Mouse (Mus musculus): ENCODE results near the gene Tbcd. TPM values are rescaled to one million over a fixed set of nuclear protein-coding genes. Genes with fewer than 3 reads are reported as not detected.

Tbcd gene
- 22.2 and 23.0 TPM in 2 replicates for polyA plus RNA-seq (2015; fragmentation: Nextera tagmentation; extraction: Ambion mirVana)

GRCm38 (mm10) chr11:121451753-121452635 is at the start of gene Tbcd:
Tbcd (plus strand) TSS chr11:121451949.
- Histone ChIP-seq H3K9me3 (replicated peaks) (no peaks in the 10 kb centered on the region), H3K27ac (peak within 1 kb of the TSS; percentile 93), H3K36me3 (peaks cover 50% of the 10 kb centered on the region), H3K27me3 (peaks cover 20% of the 10 kb centered on the region; the same call in 1 of the 2 replicates), H3K4me2 (peak within 1 kb of the TSS; percentile 89), H3K9ac (peak within 1 kb of the TSS; percentile 83), H3K4me1 (replicated peaks) (peaks cover 47% of the 10 kb centered on the region), H3K4me3 (replicated peaks) (peak within 1 kb of the TSS; percentile 77)
- DNase-seq (peak; percentile 94), ATAC-seq (ENCODE audit: low read depth) (peak; percentile 92)
- WGBS (ENCODE audit: insufficient replicate concordance) = under 1% methylated on average over 58 of the region's 58 CpGs

GRCm38 (mm10) chr11:121407366-121408155 is 44.2 kb upstream of the Tbcd start:
- no peak for ATAC-seq (ENCODE audit: low read depth)
- WGBS (ENCODE audit: insufficient replicate concordance) = 55% methylated on average over 3 of the region's 3 CpGs
- H3K4me1 ChIP-seq (replicated peaks) = no peaks in the 10 kb centered on the region

GRCm38 (mm10) chr11:121414762-121415161 is 37.0 kb upstream of the Tbcd start:
- H3K27ac ChIP-seq = no peak overlapping the region
- ATAC-seq (ENCODE audit: low read depth) = no peak
- peaks cover 23% of the 10 kb centered on the region for H3K27me3 ChIP-seq
- H3K36me3 ChIP-seq = no peaks in the 10 kb centered on the region
- peaks cover 7% of the 10 kb centered on the region; the same call in 1 of the 2 replicates for H3K4me1 ChIP-seq (replicated peaks)
- H3K9ac ChIP-seq = no peak overlapping the region
- no peak overlapping the region for H3K4me3 ChIP-seq (replicated peaks)
- DNase-seq = no peak
- H3K4me2 ChIP-seq = no peak overlapping the region
- no peaks in the 10 kb centered on the region for H3K9me3 ChIP-seq (replicated peaks)
- WGBS (ENCODE audit: insufficient replicate concordance) = 73% methylated on average over 5 of the region's 5 CpGs

More at GRCm38 (mm10) chr11:121407366-121408155, 44.2 kb upstream of the Tbcd start:
- H3K27ac ChIP-seq = no peak overlapping the region
- no peak overlapping the region for H3K4me2 ChIP-seq
- no peak overlapping the region for H3K4me3 ChIP-seq (replicated peaks)
- no peaks in the 10 kb centered on the region for H3K36me3 ChIP-seq
- H3K27me3 ChIP-seq = peaks cover 28% of the 10 kb centered on the region
- no peak overlapping the region for H3K9ac ChIP-seq
- no peaks in the 10 kb centered on the region for H3K9me3 ChIP-seq (replicated peaks)
- no peak for DNase-seq

GRCm38 (mm10) chr11:121415351-121415750 is 36.4 kb upstream of the Tbcd start:
- DNase-seq (no peak), ATAC-seq (ENCODE audit: low read depth) (no peak)
- Histone ChIP-seq H3K9me3 (replicated peaks) (no peaks in the 10 kb centered on the region), H3K4me2 (no peak overlapping the region), H3K4me3 (replicated peaks) (no peak overlapping the region), H3K27me3 (peaks cover 18% of the 10 kb centered on the region), H3K27ac (no peak overlapping the region), H3K36me3 (no peaks in the 10 kb centered on the region), H3K9ac (no peak overlapping the region), H3K4me1 (replicated peaks) (peaks cover 13% of the 10 kb centered on the region)
- WGBS (ENCODE audit: insufficient replicate concordance) = 60% methylated on average over 5 of the region's 5 CpGs

- H3K9ac ChIP-seq = no peak overlapping the region
- no peak overlapping the region for H3K4me2 ChIP-seq
- no peak overlapping the region for H3K27ac ChIP-seq
- WGBS (ENCODE audit: insufficient replicate concordance) = 71% methylated on average over 5 of the region's 5 CpGs
- peaks cover 28% of the 10 kb centered on the region for H3K4me1 ChIP-seq (replicated peaks)
- ATAC-seq (ENCODE audit: low read depth) (no peak), DNase-seq (no peak)
- no peak overlapping the region for H3K4me3 ChIP-seq (replicated peaks)
- H3K9me3 ChIP-seq (replicated peaks) = no peaks in the 10 kb centered on the region
- peaks cover 11% of the 10 kb centered on the region; the same call in 1 of the 2 replicates for H3K27me3 ChIP-seq
- no peaks in the 10 kb centered on the region for H3K36me3 ChIP-seq
Observed at GRCm38 (mm10) chr11:121417971-121418370, 33.8 kb upstream of the Tbcd start.

- Histone ChIP-seq H3K4me2 (no peak overlapping the region), H3K36me3 (peaks cover 3% of the 10 kb centered on the region; the same call in 1 of the 2 replicates), H3K27me3 (peaks cover 7% of the 10 kb centered on the region; the same call in 1 of the 2 replicates), H3K9ac (no peak overlapping the region), H3K4me1 (replicated peaks) (peaks cover 36% of the 10 kb centered on the region), H3K9me3 (replicated peaks) (no peaks in the 10 kb centered on the region), H3K27ac (no peak overlapping the region), H3K4me3 (replicated peaks) (no peak overlapping the region)
- WGBS (ENCODE audit: insufficient replicate concordance) = 69% methylated on average over 2 of the region's 2 CpGs
- DNase-seq = no peak
- no peak for ATAC-seq (ENCODE audit: low read depth)
Observed at GRCm38 (mm10) chr11:121418932-121419331, 32.8 kb upstream of the Tbcd start.

- H3K9ac ChIP-seq = peak overlapping the region; percentile 81
- peaks cover 51% of the 10 kb centered on the region for H3K4me1 ChIP-seq (replicated peaks)
- peak overlapping the region; percentile 91 for H3K4me3 ChIP-seq (replicated peaks)
- WGBS (ENCODE audit: insufficient replicate concordance) = 49% methylated on average over 5 of the region's 5 CpGs
- H3K4me2 ChIP-seq = peak overlapping the region; percentile 81
- DNase-seq (no peak), ATAC-seq (ENCODE audit: low read depth) (no peak)
- peaks cover 17% of the 10 kb centered on the region for H3K36me3 ChIP-seq
- H3K27me3 ChIP-seq = no peaks in the 10 kb centered on the region
- H3K9me3 ChIP-seq (replicated peaks) = no peaks in the 10 kb centered on the region
- peak overlapping the region; percentile 95 for H3K27ac ChIP-seq
Observed at GRCm38 (mm10) chr11:121420379-121420778, 31.4 kb upstream of the Tbcd start.

- Histone ChIP-seq H3K9ac (peak within 1 kb of the TSS; percentile 96), H3K4me2 (peak within 1 kb of the TSS; percentile 81), H3K4me1 (replicated peaks) (peaks cover 57% of the 10 kb centered on the region), H3K9me3 (replicated peaks) (no peaks in the 10 kb centered on the region), H3K27me3 (no peaks in the 10 kb centered on the region), H3K27ac (peak within 1 kb of the TSS; percentile 95), H3K4me3 (replicated peaks) (peak within 1 kb of the TSS; percentile 91), H3K36me3 (peaks cover 23% of the 10 kb centered on the region)
- WGBS (ENCODE audit: insufficient replicate concordance) = 2% methylated on average over 28 of the region's 28 CpGs
- peak; percentile 98 for ATAC-seq (ENCODE audit: low read depth)
- DNase-seq = peak; percentile 98
Observed at GRCm38 (mm10) chr11:121420830-121421552, 30.8 kb upstream of the Tbcd start, which contains the start of gene Fn3krp. Fn3krp (plus strand) TSS chr11:121421401.

- peak overlapping the region; percentile 96 for H3K9ac ChIP-seq
- no peaks in the 10 kb centered on the region for H3K9me3 ChIP-seq (replicated peaks)
- under 1% methylated on average over 28 of the region's 28 CpGs for WGBS (ENCODE audit: insufficient replicate concordance)
- H3K4me3 ChIP-seq (replicated peaks) = peak overlapping the region; percentile 91
- H3K27me3 ChIP-seq = no peaks in the 10 kb centered on the region
- H3K36me3 ChIP-seq = peaks cover 30% of the 10 kb centered on the region
- ATAC-seq (ENCODE audit: low read depth) (peak; percentile 64), DNase-seq (no peak)
- H3K27ac ChIP-seq = peak overlapping the region; percentile 90
- peak overlapping the region; percentile 70 for H3K4me2 ChIP-seq
- H3K4me1 ChIP-seq (replicated peaks) = peaks cover 61% of the 10 kb centered on the region
Observed at GRCm38 (mm10) chr11:121421553-121422173, 30.1 kb upstream of the Tbcd start.

- ATAC-seq (ENCODE audit: low read depth) = peak; percentile 77
- Histone ChIP-seq H3K4me1 (replicated peaks) (peaks cover 71% of the 10 kb centered on the region), H3K4me3 (replicated peaks) (peak overlapping the region; percentile 75), H3K27ac (peak overlapping the region; percentile 99), H3K27me3 (no peaks in the 10 kb centered on the region), H3K9ac (peak overlapping the region; percentile 69), H3K4me2 (peak overlapping the region; percentile 89), H3K9me3 (replicated peaks) (no peaks in the 10 kb centered on the region), H3K36me3 (peaks cover 47% of the 10 kb centered on the region)
- 24% methylated on average over 4 of the region's 4 CpGs for WGBS (ENCODE audit: insufficient replicate concordance)
- DNase-seq = peak; percentile 82
Observed at GRCm38 (mm10) chr11:121433397-121433796, 18.4 kb upstream of the Tbcd start.
